Mouse (Mus musculus) embryonic facial prominence, embryonic 11.5 days (tissue): ENCODE data around the gene Tcf3. TPM values are rescaled to one million over a fixed set of nuclear protein-coding genes. Genes with fewer than 3 reads are reported as not detected.

Experiments used
- ATAC-seq: fragments of 200-750 bp; cut with Nextera tagmentation; replicated peaks from 2 replicates; pipeline ENCODE4 v1.8.0; 2017; ENCODE audit warnings: low read depth; ENCODE audit not compliant: insufficient number of reproducible peaks, low FRiP score, low TSS enrichment
- DNase-seq: peaks from one replicate; pipeline ENCODE4 v3.0.0-alpha.2; 2015; ENCODE audit warnings: low spot score
- H3K27ac ChIP-seq: fragments of 300-500 bp; sonication (generic); replicated peaks from 2 replicates; pipeline ENCODE4 v1.5.1; 2014; ENCODE audit warnings: mild to moderate bottlenecking, low read depth, low read length, control low read depth
- H3K27me3 ChIP-seq: fragments of 300-500 bp; sonication (generic); 2 replicates; pipeline ENCODE4 v1.6.1; 2014; ENCODE audit warnings: mild to moderate bottlenecking, low read length, moderate library complexity, mixed read lengths; ENCODE audit not compliant: control insufficient read depth, insufficient read depth
- H3K36me3 ChIP-seq: fragments of 300-500 bp; sonication (generic); replicated peaks from 2 replicates; pipeline ENCODE4 v1.6.1; 2014; ENCODE audit warnings: low read depth, mild to moderate bottlenecking, low read length, moderate library complexity, mixed read lengths; ENCODE audit not compliant: control insufficient read depth, insufficient read depth
- H3K4me1 ChIP-seq: fragments of 300-500 bp; sonication (generic); 2 replicates; pipeline ENCODE4 v1.6.1; 2014; ENCODE audit warnings: low read length, mixed read lengths; ENCODE audit not compliant: control insufficient read depth, insufficient read depth
- H3K4me2 ChIP-seq: fragments of 300-500 bp; sonication (generic); 2 replicates; pipeline ENCODE4 v1.6.1; 2014; ENCODE audit warnings: low read depth, mild to moderate bottlenecking, control low read depth, low read length, moderate library complexity
- H3K4me3 ChIP-seq: fragments of 300-500 bp; sonication (generic); 2 replicates; pipeline ENCODE4 v1.5.1; 2014; ENCODE audit warnings: low read depth, low read length, control low read depth
- H3K9ac ChIP-seq: fragments of 300-500 bp; sonication (generic); replicated peaks from 2 replicates; pipeline ENCODE4 v1.6.1; 2014; ENCODE audit warnings: mild to moderate bottlenecking, control low read depth, low read length
- H3K9me3 ChIP-seq: fragments of 300-500 bp; sonication (generic); replicated peaks from 2 replicates; pipeline ENCODE4 v1.6.1; 2016; ENCODE audit warnings: mild to moderate bottlenecking, low read length, inconsistent platforms, mixed read lengths; ENCODE audit not compliant: control insufficient read depth
- WGBS: fragments of 180-500 bp; shearing (Covaris S2); extraction: QIAGEN DNeasy Blood & Tissue Kit; methylation state at CpG from one replicate; pipeline ENCODE4 v1.1.7; 2014; 5-methylcytosine and 5-hydroxymethylcytosine counted together
- polyA plus RNA-seq: library from polyadenylated mRNA; unstranded; fragments of >200 nt; fragmentation: Nextera tagmentation; extraction: Ambion mirVana; gene quantifications from 2 replicates; pipeline ENCODE4 v1.2.1, GENCODE M21; 2014

Gene Tcf3
- polyA plus RNA-seq, 1 experiment from 2014 or later: 174 TPM

- no peak overlapping the region; the same call in 1 of the 2 replicates for H3K9ac ChIP-seq
- 85% methylated on average over 4 of the region's 4 CpGs for WGBS
- H3K27ac ChIP-seq: no peak overlapping the region
- no peaks in the 10 kb centered on the region for H3K9me3 ChIP-seq
- H3K27me3 ChIP-seq: no peaks in the 10 kb centered on the region
- ATAC-seq (no peak), DNase-seq (no peak)
- no peak overlapping the region for H3K4me2 ChIP-seq
- no peak overlapping the region for H3K4me3 ChIP-seq
- H3K36me3 ChIP-seq: peaks cover 8% of the 10 kb centered on the region
- H3K4me1 ChIP-seq: no peaks in the 10 kb centered on the region; the same call in none of the 2 replicates
Measured at GRCm38 (mm10) chr10:80400704-80401161, 32.7 kb downstream of the Tcf3 start.

- Histone ChIP-seq H3K36me3 (peaks cover 12% of the 10 kb centered on the region), H3K27ac (peak overlapping the region; percentile 99), H3K9me3 (no peaks in the 10 kb centered on the region), H3K9ac (peak overlapping the region; percentile 61), H3K4me1 (no peaks in the 10 kb centered on the region; the same call in 1 of the 2 replicates), H3K4me2 (peak overlapping the region; percentile 71), H3K27me3 (no peaks in the 10 kb centered on the region), H3K4me3 (peak overlapping the region; percentile 71)
- no peak for DNase-seq
- no peak for ATAC-seq
- 16% methylated on average over 17 of the region's 17 CpGs for WGBS
Measured at GRCm38 (mm10) chr10:80399973-80400703, 33.3 kb downstream of the Tcf3 start.

- peak; percentile 96 for ATAC-seq
- 1% methylated on average over 60 of the region's 82 CpGs for WGBS
Measured at GRCm38 (mm10) chr10:80399191-80399972, 34.1 kb downstream of the Tcf3 start, which contains the start of gene Mbd3. TSS of gene Mbd3 (minus strand) at chr10:80399550.

GRCm38 (mm10) chr10:80398719-80399190 is 34.7 kb downstream of the Tcf3 start:
- Histone ChIP-seq H3K4me1 (no peaks in the 10 kb centered on the region; the same call in 1 of the 2 replicates), H3K27me3 (no peaks in the 10 kb centered on the region), H3K36me3 (peaks cover 18% of the 10 kb centered on the region), H3K4me2 (peak overlapping the region; percentile 64), H3K4me3 (peak overlapping the region; percentile 71), H3K9me3 (no peaks in the 10 kb centered on the region), H3K27ac (peak overlapping the region; percentile 99), H3K9ac (peak overlapping the region; percentile 96)
- ATAC-seq (peak; percentile 80), DNase-seq (peak; percentile 99)
- under 1% methylated on average over 59 of the region's 59 CpGs for WGBS

More at GRCm38 (mm10) chr10:80399191-80399972, 34.1 kb downstream of the Tcf3 start, which contains the start of gene Mbd3:
- Histone ChIP-seq H3K36me3 (peaks cover 14% of the 10 kb centered on the region), H3K4me3 (peak within 1 kb of the TSS; percentile 71), H3K27ac (peak within 1 kb of the TSS; percentile 99), H3K4me2 (peak within 1 kb of the TSS; percentile 71), H3K9ac (peak within 1 kb of the TSS; percentile 96), H3K4me1 (no peaks in the 10 kb centered on the region; the same call in 1 of the 2 replicates), H3K27me3 (no peaks in the 10 kb centered on the region), H3K9me3 (no peaks in the 10 kb centered on the region)
- DNase-seq: peak; percentile 100

GRCm38 (mm10) chr10:80398174-80398535 is 35.3 kb downstream of the Tcf3 start:
- Histone ChIP-seq H3K4me1 (no peaks in the 10 kb centered on the region; the same call in 1 of the 2 replicates), H3K4me2 (peak overlapping the region; percentile 64), H3K9me3 (no peaks in the 10 kb centered on the region), H3K36me3 (peaks cover 18% of the 10 kb centered on the region), H3K27me3 (no peaks in the 10 kb centered on the region), H3K27ac (peak overlapping the region; percentile 99), H3K4me3 (peak overlapping the region; percentile 71), H3K9ac (peak overlapping the region; percentile 96)
- DNase-seq (peak; percentile 40), ATAC-seq (no peak)
- 6% methylated on average over 1 of the region's 1 CpGs for WGBS

GRCm38 (mm10) chr10:80397524-80398173 is 35.8 kb downstream of the Tcf3 start:
- H3K27me3 ChIP-seq: no peaks in the 10 kb centered on the region
- peak overlapping the region; percentile 71 for H3K4me3 ChIP-seq
- DNase-seq (no peak), ATAC-seq (no peak)
- H3K9me3 ChIP-seq: no peaks in the 10 kb centered on the region
- 58% methylated on average over 8 of the region's 8 CpGs for WGBS
- H3K36me3 ChIP-seq: peaks cover 23% of the 10 kb centered on the region
- no peaks in the 10 kb centered on the region; the same call in 1 of the 2 replicates for H3K4me1 ChIP-seq
- peak overlapping the region; percentile 96 for H3K9ac ChIP-seq
- peak overlapping the region; percentile 64 for H3K4me2 ChIP-seq
- H3K27ac ChIP-seq: peak overlapping the region; percentile 99; the same call in 1 of the 2 replicates

- Histone ChIP-seq H3K27me3 (no peaks in the 10 kb centered on the region), H3K4me2 (peak overlapping the region; percentile 64), H3K4me3 (peak overlapping the region; percentile 71), H3K4me1 (no peaks in the 10 kb centered on the region; the same call in 1 of the 2 replicates), H3K27ac (no peak overlapping the region), H3K9ac (peak overlapping the region; percentile 96), H3K36me3 (peaks cover 28% of the 10 kb centered on the region), H3K9me3 (no peaks in the 10 kb centered on the region)
- ATAC-seq (no peak), DNase-seq (no peak)
- WGBS: 91% methylated on average over 11 of the region's 11 CpGs
Measured at GRCm38 (mm10) chr10:80396822-80397523, 36.5 kb downstream of the Tcf3 start.
